Mouse (Mus musculus) midbrain, embryonic 16.5 days (tissue): Measurements from ENCODE around the gene Tmem100. TPM values are rescaled to one million over a fixed set of nuclear protein-coding genes. Genes with fewer than 3 reads are reported as not detected.

Source experiments
- ATAC-seq: fragments of 200-750 bp; cut with Nextera tagmentation; 2 replicates; pipeline ENCODE4 v1.8.0; 2017; ENCODE audit warnings: moderate TSS enrichment
- H3K27ac ChIP-seq: fragments of 300-500 bp; sonication (generic); 2 replicates; pipeline ENCODE4 v1.5.1; 2014; ENCODE audit warnings: mild to moderate bottlenecking, low read length, mixed read lengths
- H3K27me3 ChIP-seq: fragments of 300-500 bp; sonication (generic); 2 replicates; pipeline ENCODE4 v1.6.1; 2014; ENCODE audit warnings: low read depth, low read length, mixed read lengths; ENCODE audit not compliant: control insufficient read depth, insufficient read depth
- H3K36me3 ChIP-seq: fragments of 300-500 bp; sonication (generic); 2 replicates; pipeline ENCODE4 v1.6.1; 2014; ENCODE audit warnings: mild to moderate bottlenecking, low read length, moderate library complexity, mixed read lengths; ENCODE audit not compliant: control insufficient read depth, insufficient read depth
- H3K4me1 ChIP-seq: fragments of 300-500 bp; sonication (generic); 2 replicates; pipeline ENCODE4 v1.6.1; 2014; ENCODE audit warnings: mild to moderate bottlenecking, low read length, mixed read lengths; ENCODE audit not compliant: control insufficient read depth, insufficient read depth
- H3K4me2 ChIP-seq: fragments of 300-500 bp; sonication (generic); 2 replicates; pipeline ENCODE4 v1.6.1; 2014; ENCODE audit warnings: mild to moderate bottlenecking, low read length, mixed read lengths
- H3K4me3 ChIP-seq: fragments of 300-500 bp; sonication (generic); 2 replicates; pipeline ENCODE4 v1.5.1; 2014; ENCODE audit warnings: low read depth, mild to moderate bottlenecking, low read length, moderate library complexity, mixed read lengths
- H3K9ac ChIP-seq: fragments of 300-500 bp; sonication (generic); 2 replicates; pipeline ENCODE4 v1.6.1; 2014; ENCODE audit warnings: low read depth, low read length, mixed read lengths
- H3K9me3 ChIP-seq: fragments of 300-500 bp; sonication (generic); replicated peaks from 2 replicates; pipeline ENCODE4 v1.6.1; 2014; ENCODE audit warnings: mild to moderate bottlenecking, low read length, mixed read lengths; ENCODE audit not compliant: control insufficient read depth, poor library complexity, severe bottlenecking
- WGBS: fragments of 180-500 bp; shearing (Covaris S2); extraction: QIAGEN DNeasy Blood & Tissue Kit; methylation state at CpG from one replicate; pipeline ENCODE4 v1.1.7; 2014; 5-methylcytosine and 5-hydroxymethylcytosine counted together
- polyA plus RNA-seq: library from polyadenylated mRNA; unstranded; fragments of >200 nt; fragmentation: Nextera tagmentation; extraction: Ambion mirVana; gene quantifications from 2 replicates; pipeline ENCODE4 v1.2.1, GENCODE M21; 2015

Gene Tmem100
- polyA plus RNA-seq, 1 experiment from 2014 or later, result 12.9 TPM

GRCm38 (mm10) chr11:90038022-90038421, 7.9 kb downstream of the Tmem100 start:
- 20% methylated on average over 5 of the region's 5 CpGs for WGBS
- H3K4me1 ChIP-seq, result peaks cover 5% of the 10 kb centered on the region
- no peaks in the 10 kb centered on the region for H3K9me3 ChIP-seq
- H3K9ac ChIP-seq, result no peak overlapping the region
- H3K36me3 ChIP-seq, result no peaks in the 10 kb centered on the region
- no peak overlapping the region for H3K4me3 ChIP-seq
- ATAC-seq, result no peak
- H3K4me2 ChIP-seq, result no peak overlapping the region
- no peak overlapping the region for H3K27ac ChIP-seq
- H3K27me3 ChIP-seq, result no peaks in the 10 kb centered on the region

GRCm38 (mm10) chr11:90044459-90044858, 14.3 kb downstream of the Tmem100 start:
- no peaks in the 10 kb centered on the region for H3K36me3 ChIP-seq
- no peak overlapping the region for H3K4me2 ChIP-seq
- ATAC-seq, result no peak
- 93% methylated on average over 4 of the region's 4 CpGs for WGBS
- H3K27ac ChIP-seq, result no peak overlapping the region
- no peaks in the 10 kb centered on the region for H3K9me3 ChIP-seq
- no peaks in the 10 kb centered on the region for H3K4me1 ChIP-seq
- no peak overlapping the region for H3K4me3 ChIP-seq
- H3K27me3 ChIP-seq, result no peaks in the 10 kb centered on the region
- H3K9ac ChIP-seq, result no peak overlapping the region

DNA sequence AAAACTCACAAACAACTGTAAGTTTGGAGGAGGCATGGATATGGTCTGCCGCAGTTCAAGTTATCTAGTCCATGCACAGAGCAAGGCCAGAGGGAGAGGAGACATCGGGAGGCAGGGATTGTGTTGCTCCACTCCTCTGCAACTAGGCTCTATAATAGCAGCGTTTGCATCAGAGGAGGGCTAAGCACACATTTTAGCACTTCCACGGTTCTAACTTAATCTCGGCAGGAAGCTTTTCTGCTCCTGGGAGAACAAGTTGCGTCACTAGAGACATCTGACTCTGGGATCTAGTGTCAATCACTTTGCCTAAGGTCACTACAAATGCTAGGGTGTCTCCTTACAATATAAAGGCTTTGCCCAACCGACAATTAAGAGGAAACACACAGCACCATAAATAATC, 16.1 kb downstream of the Tmem100 start:
- no peaks in the 10 kb centered on the region for H3K9me3 ChIP-seq
- 41% methylated on average over 7 of the region's 7 CpGs for WGBS
- no peak overlapping the region for H3K4me2 ChIP-seq
- no peak overlapping the region for H3K4me3 ChIP-seq
- H3K9ac ChIP-seq, result no peak overlapping the region
- no peaks in the 10 kb centered on the region for H3K27me3 ChIP-seq
- H3K27ac ChIP-seq, result no peak overlapping the region
- no peaks in the 10 kb centered on the region for H3K36me3 ChIP-seq
- no peak for ATAC-seq
- no peaks in the 10 kb centered on the region for H3K4me1 ChIP-seq

DNA sequence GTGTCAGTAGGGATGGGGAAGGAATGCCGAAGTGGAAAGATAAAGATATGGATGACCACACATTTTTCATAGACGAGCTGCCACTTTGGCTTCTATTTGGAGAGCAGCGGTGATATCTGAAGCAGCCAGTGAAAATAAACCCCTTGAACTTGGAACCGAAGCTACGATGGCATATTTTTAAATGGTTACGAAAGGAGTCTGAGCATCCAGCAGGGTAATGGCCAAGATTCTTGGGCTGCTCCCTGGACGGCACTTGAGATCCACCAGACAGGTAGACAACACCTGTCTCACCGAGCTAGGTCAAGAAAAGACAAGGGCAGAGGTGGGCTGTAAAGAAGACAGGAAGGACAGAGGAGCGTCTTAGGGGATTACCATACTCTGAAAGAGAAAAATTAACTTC, 17.1 kb downstream of the Tmem100 start:
- Histone ChIP-seq H3K27ac (no peak overlapping the region), H3K4me2 (no peak overlapping the region), H3K36me3 (no peaks in the 10 kb centered on the region), H3K4me3 (no peak overlapping the region), H3K9me3 (no peaks in the 10 kb centered on the region), H3K4me1 (no peaks in the 10 kb centered on the region), H3K9ac (no peak overlapping the region), H3K27me3 (no peaks in the 10 kb centered on the region)
- WGBS, result 91% methylated on average over 9 of the region's 9 CpGs
- ATAC-seq, result no peak

GRCm38 (mm10) chr11:90050016-90050415, 19.9 kb downstream of the Tmem100 start:
- no peak for ATAC-seq
- Histone ChIP-seq H3K4me3 (no peak overlapping the region), H3K27ac (no peak overlapping the region), H3K9ac (no peak overlapping the region), H3K4me2 (no peak overlapping the region), H3K4me1 (no peaks in the 10 kb centered on the region), H3K9me3 (no peaks in the 10 kb centered on the region), H3K27me3 (no peaks in the 10 kb centered on the region), H3K36me3 (no peaks in the 10 kb centered on the region)
- whole genome bisulfite sequencing, result 87% methylated on average over 7 of the region's 7 CpGs

DNA sequence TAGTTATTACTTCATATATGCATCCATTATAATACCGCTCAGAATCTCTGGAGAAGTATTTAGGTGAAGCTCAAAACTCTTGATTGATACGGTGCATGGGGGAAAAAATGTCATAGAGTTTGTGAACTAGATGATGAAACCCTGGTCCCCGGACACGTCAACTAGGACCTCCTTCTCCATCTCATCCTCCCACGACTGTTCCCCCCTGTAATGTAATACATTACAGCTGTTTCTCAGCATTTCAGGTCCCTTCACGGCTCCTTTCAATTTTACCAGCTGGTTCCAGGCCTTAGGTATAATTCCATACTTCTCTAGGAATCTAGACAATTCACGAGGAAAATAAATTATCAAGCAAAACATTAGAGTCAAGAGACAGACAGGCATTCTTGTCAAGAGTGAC, 22.6 kb downstream of the Tmem100 start:
- no peak overlapping the region for H3K4me2 ChIP-seq
- no peaks in the 10 kb centered on the region for H3K4me1 ChIP-seq
- no peak overlapping the region for H3K9ac ChIP-seq
- WGBS, result 92% methylated on average over 7 of the region's 7 CpGs
- no peak for ATAC-seq
- H3K27ac ChIP-seq, result no peak overlapping the region
- no peaks in the 10 kb centered on the region for H3K9me3 ChIP-seq
- H3K36me3 ChIP-seq, result no peaks in the 10 kb centered on the region
- H3K4me3 ChIP-seq, result no peak overlapping the region
- no peaks in the 10 kb centered on the region for H3K27me3 ChIP-seq

- Histone ChIP-seq H3K9ac (no peak overlapping the region), H3K36me3 (no peaks in the 10 kb centered on the region)
Measured at GRCm38 (mm10) chr11:90053820-90054219, 23.7 kb downstream of the Tmem100 start.

DNA sequence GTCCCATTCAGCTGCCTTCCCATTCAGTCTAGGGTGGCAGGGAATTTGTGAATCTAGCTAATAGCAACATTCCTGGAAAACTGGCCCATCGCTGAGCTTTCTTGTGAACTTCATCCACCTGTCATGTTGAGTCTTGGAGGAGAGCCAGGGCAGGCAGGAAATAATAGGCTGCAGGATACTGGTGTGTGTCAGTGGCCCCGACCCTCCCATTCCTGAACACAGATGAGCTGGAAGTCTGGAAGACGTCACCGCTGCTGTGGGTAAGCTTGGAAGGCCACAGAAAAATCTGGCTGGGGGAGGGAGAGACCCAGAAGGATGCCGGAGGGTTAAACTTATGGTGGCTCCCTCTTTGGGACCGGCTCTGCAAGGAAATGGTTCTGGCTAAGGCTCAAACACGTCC, 24.3 kb downstream of the Tmem100 start:
- H3K9ac ChIP-seq, result no peak overlapping the region
- H3K4me3 ChIP-seq, result no peak overlapping the region
- ATAC-seq, result no peak
- no peaks in the 10 kb centered on the region for H3K27me3 ChIP-seq
- no peaks in the 10 kb centered on the region for H3K36me3 ChIP-seq
- H3K4me2 ChIP-seq, result no peak overlapping the region
- H3K4me1 ChIP-seq, result no peaks in the 10 kb centered on the region
- 64% methylated on average over 7 of the region's 7 CpGs for WGBS
- no peaks in the 10 kb centered on the region for H3K9me3 ChIP-seq
- H3K27ac ChIP-seq, result no peak overlapping the region

More at GRCm38 (mm10) chr11:90053820-90054219, 23.7 kb downstream of the Tmem100 start:
- ATAC-seq, result no peak
- H3K4me2 ChIP-seq, result no peak overlapping the region
- no peaks in the 10 kb centered on the region for H3K9me3 ChIP-seq
- no peaks in the 10 kb centered on the region for H3K27me3 ChIP-seq
- no peaks in the 10 kb centered on the region for H3K4me1 ChIP-seq
- 66% methylated on average over 4 of the region's 4 CpGs for WGBS
- H3K27ac ChIP-seq, result no peak overlapping the region
- H3K4me3 ChIP-seq, result no peak overlapping the region

DNA sequence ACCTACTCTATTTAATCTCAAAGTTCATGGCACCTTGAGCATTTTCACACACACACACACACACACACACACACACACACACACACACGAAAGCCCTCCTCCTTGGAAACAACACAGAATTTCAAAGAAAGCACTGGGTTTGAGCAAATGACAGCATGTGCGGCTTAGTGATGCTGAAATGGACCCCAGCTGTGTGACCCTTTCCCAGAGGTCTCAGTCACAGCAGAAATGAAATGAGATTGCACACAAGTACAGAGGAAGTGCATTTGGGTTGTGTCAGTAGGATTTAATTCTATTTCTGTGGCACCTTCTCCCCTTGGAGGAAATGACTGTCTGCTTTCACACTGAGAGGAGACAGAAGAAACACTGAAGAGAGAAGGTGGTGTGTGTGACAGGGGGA, 26.9 kb downstream of the Tmem100 start:
- WGBS, result 37% methylated on average over 2 of the region's 2 CpGs
- Histone ChIP-seq H3K4me2 (no peak overlapping the region), H3K9ac (no peak overlapping the region), H3K4me3 (no peak overlapping the region), H3K27me3 (no peaks in the 10 kb centered on the region), H3K4me1 (no peaks in the 10 kb centered on the region), H3K27ac (no peak overlapping the region), H3K9me3 (no peaks in the 10 kb centered on the region), H3K36me3 (no peaks in the 10 kb centered on the region)
- no peak for ATAC-seq

DNA sequence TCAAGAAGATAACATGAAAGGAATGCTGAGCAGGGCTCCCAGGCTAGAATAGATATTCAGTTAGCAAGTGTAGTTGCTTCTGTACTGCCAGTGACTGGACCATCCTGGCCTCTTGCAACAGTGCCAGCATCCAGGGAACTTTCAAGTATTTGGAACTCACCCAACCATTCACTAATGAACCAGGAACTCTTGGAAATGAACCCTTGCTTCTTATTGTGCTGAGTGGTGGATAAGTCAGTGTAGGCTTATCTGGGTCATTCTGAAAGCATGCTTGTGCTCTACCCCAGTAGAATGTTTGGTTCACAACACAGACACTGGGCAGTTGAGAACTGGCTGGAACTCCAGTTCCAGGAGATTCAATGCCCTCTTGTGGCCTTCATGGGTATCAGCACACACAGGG, 29.1 kb downstream of the Tmem100 start:
- Histone ChIP-seq H3K4me2 (no peak overlapping the region), H3K27ac (no peak overlapping the region), H3K4me3 (no peak overlapping the region), H3K27me3 (no peaks in the 10 kb centered on the region), H3K4me1 (no peaks in the 10 kb centered on the region), H3K36me3 (no peaks in the 10 kb centered on the region), H3K9me3 (no peaks in the 10 kb centered on the region), H3K9ac (no peak overlapping the region)
- ATAC-seq, result no peak
